Mouse (Mus musculus) kidney, adult 2 months (tissue): ENCODE results near the gene Haus6.
"Not testable (repeated sequence)": the region's sequence is repeated elsewhere in the genome, so short reads cannot be mapped to it uniquely, and the experiment has no call there.

Source experiments
- CTCF ChIP-seq: fragments of 200-500 bp; conservative IDR thresholded peaks from 2 replicates; pipeline ENCODE4 v1.5.1; 2011; ENCODE audit warnings: low read depth, mild to moderate bottlenecking, control low read depth, low read length, moderate library complexity, mixed read lengths; ENCODE audit not compliant: insufficient read depth, insufficient read length
- POLR2A ChIP-seq: fragments of 200-500 bp; IDR thresholded peaks from one replicate; pipeline ENCODE4 v1.6.1; 2011; ENCODE audit warnings: low read depth, low read length, control low read depth

DNA sequence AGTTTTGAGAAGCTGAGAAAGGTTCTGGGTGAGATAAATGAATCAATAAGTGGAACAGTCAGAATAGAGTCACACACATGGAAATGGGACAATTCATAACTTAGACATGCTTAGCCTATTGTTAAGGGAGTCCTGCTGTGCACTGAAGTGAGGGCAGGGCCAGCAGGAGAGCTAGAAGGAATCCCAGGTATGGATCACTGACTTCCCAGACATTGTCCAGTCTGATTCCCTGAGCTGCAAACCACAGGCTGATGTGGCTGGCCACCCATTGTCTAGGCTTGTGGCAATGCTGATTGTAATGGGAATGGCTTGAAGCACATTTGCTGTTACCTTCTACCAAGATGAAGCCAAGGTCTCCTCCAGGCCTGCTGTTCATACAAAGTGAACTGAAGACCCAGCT lies 22.5 kb upstream of the Haus6 start:
- not testable (repeated sequence) for TF ChIP-seq POLR2A, CTCF
